Mouse (Mus musculus): ENCODE results near the gene Nufip1.

GRCm38 (mm10) chr14:76151011-76151410 is 40.3 kb downstream of the Nufip1 start:
- TF ChIP-seq CTCF (IDR thresholded peaks at IDR 0.05; ENCODE audit: insufficient read depth, low read length) (no peak), POLR2A (IDR thresholded peaks at IDR 0.05; ENCODE audit: borderline replicate concordance, extremely low read depth, low read depth, low read length) (no peak)
